Mouse (Mus musculus) hindbrain, embryonic 16.5 days (tissue): Measurements from ENCODE around the gene Olig2. TPM values are rescaled to one million over a fixed set of nuclear protein-coding genes. Genes with fewer than 3 reads are reported as not detected.
A peak's percentile ranks its signal among the peaks of the same experiment; 100 is the strongest.

Source experiments
- ATAC-seq: fragments of 200-750 bp; cut with Nextera tagmentation; 2 replicates; pipeline ENCODE4 v1.8.0; 2017; ENCODE audit warnings: moderate TSS enrichment, moderate library complexity
- H3K27ac ChIP-seq: fragments of 300-500 bp; sonication (generic); 2 replicates; pipeline ENCODE4 v1.5.1; 2014; ENCODE audit warnings: low read depth, mild to moderate bottlenecking, control low read depth, low read length, moderate library complexity
- H3K27me3 ChIP-seq: fragments of 300-500 bp; sonication (generic); replicated peaks from 2 replicates; pipeline ENCODE4 v1.6.1; 2014; ENCODE audit warnings: low read length; ENCODE audit not compliant: control insufficient read depth, insufficient read depth
- H3K36me3 ChIP-seq: fragments of 300-500 bp; sonication (generic); 2 replicates; pipeline ENCODE4 v1.6.1; 2014; ENCODE audit warnings: mild to moderate bottlenecking, low read length, moderate library complexity, mixed read lengths; ENCODE audit not compliant: control insufficient read depth, insufficient read depth
- H3K4me1 ChIP-seq: fragments of 300-500 bp; sonication (generic); 2 replicates; pipeline ENCODE4 v1.6.1; 2014; ENCODE audit warnings: low read depth, low read length; ENCODE audit not compliant: control insufficient read depth, insufficient read depth
- H3K4me2 ChIP-seq: fragments of 300-500 bp; sonication (generic); 2 replicates; pipeline ENCODE4 v1.6.1; 2014; ENCODE audit warnings: mild to moderate bottlenecking, low read length, control low read depth, moderate library complexity
- H3K4me3 ChIP-seq: fragments of 300-500 bp; sonication (generic); 2 replicates; pipeline ENCODE4 v1.5.1; 2014; ENCODE audit warnings: mild to moderate bottlenecking, low read length, control low read depth, moderate library complexity
- H3K9ac ChIP-seq: fragments of 300-500 bp; sonication (generic); 2 replicates; pipeline ENCODE4 v1.6.1; 2014; ENCODE audit warnings: low read depth, mild to moderate bottlenecking, control low read depth, low read length, moderate library complexity
- H3K9me3 ChIP-seq: fragments of 300-500 bp; sonication (generic); 2 replicates; pipeline ENCODE4 v1.6.1; 2014; ENCODE audit warnings: mild to moderate bottlenecking, low read length, moderate library complexity; ENCODE audit not compliant: control insufficient read depth
- WGBS: fragments of 180-500 bp; shearing (Covaris S2); extraction: QIAGEN DNeasy Blood & Tissue Kit; methylation state at CpG from one replicate; pipeline ENCODE4 v1.1.7; 2014; 5-methylcytosine and 5-hydroxymethylcytosine counted together
- polyA plus RNA-seq: library from polyadenylated mRNA; unstranded; fragments of >200 nt; fragmentation: Nextera tagmentation; extraction: Ambion mirVana; gene quantifications from 2 replicates; pipeline ENCODE4 v1.2.1, GENCODE M21; 2015

Olig2 gene
- polyA plus RNA-seq, 1 experiment from 2014 or later, result 6.1 TPM

DNA sequence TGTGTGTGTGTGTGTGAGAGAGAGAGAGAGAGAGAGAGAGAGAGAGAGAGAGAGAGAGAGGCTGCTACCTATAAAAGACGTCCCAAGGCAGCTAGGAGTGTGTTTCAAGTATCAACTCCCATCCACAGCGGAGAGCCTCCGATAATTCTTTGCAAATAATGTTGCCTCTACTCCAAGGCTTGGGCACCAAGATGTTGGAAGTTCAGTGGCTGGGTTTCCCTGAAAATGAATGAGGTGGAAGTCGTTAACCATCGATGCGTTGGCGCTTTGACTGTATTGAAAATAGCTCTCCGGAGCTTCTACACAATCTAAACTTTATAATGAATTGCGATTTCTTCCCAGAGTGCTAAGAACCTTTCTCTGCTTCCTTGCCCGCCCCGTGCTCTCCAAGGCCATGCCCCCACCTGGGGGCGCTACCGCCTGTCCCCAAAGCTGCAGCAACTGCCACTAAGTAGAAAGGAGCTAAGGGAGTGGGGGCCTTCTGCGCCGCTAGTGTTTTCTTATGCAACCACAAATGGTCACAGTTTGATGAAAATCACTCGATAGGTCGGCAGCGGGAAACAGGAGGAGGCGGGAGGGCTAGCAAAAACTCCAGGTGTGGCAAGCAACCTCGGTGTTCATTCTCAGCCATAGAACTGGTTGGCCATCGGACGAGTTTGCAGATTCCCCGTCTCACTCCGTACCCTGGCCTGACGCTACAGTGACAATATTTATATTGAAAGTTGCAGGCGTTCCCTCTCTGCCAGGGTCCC, 600 bp upstream of the Olig2 start:
- WGBS, result 1% methylated on average over 26 of the region's 26 CpGs
- no peaks in the 10 kb centered on the region for H3K36me3 ChIP-seq
- H3K4me2 ChIP-seq, result peak overlapping the region; percentile 45
- peak overlapping the region; percentile 40 for H3K4me3 ChIP-seq
- H3K27ac ChIP-seq, result peak overlapping the region; percentile 34; the same call in 1 of the 2 replicates
- no peaks in the 10 kb centered on the region for H3K9me3 ChIP-seq
- peaks cover 31% of the 10 kb centered on the region for H3K4me1 ChIP-seq
- peak overlapping the region; percentile 38; the same call in 1 of the 2 replicates for H3K9ac ChIP-seq
- peaks cover 66% of the 10 kb centered on the region for H3K27me3 ChIP-seq
- no peak for ATAC-seq

GRCm38 (mm10) chr16:91226038-91226882, 1.0 kb downstream of the Olig2 start:
- Histone ChIP-seq H3K9ac (peak overlapping the region; percentile 47), H3K9me3 (no peaks in the 10 kb centered on the region), H3K27me3 (peaks cover 66% of the 10 kb centered on the region), H3K4me2 (peak overlapping the region; percentile 29), H3K4me3 (peak overlapping the region; percentile 40), H3K4me1 (peaks cover 25% of the 10 kb centered on the region), H3K36me3 (no peaks in the 10 kb centered on the region), H3K27ac (peak overlapping the region; percentile 51; the same call in 1 of the 2 replicates)
- under 1% methylated on average over 60 of the region's 60 CpGs for WGBS
- no peak for ATAC-seq

GRCm38 (mm10) chr16:91226883-91227759, 1.9 kb downstream of the Olig2 start:
- Histone ChIP-seq H3K4me3 (peak overlapping the region; percentile 40), H3K27ac (peak overlapping the region; percentile 48; the same call in 1 of the 2 replicates), H3K4me1 (peaks cover 24% of the 10 kb centered on the region), H3K9ac (peak overlapping the region; percentile 45), H3K9me3 (no peaks in the 10 kb centered on the region), H3K4me2 (peak overlapping the region; percentile 34), H3K27me3 (peaks cover 66% of the 10 kb centered on the region), H3K36me3 (no peaks in the 10 kb centered on the region)
- WGBS, result 1% methylated on average over 57 of the region's 85 CpGs
- no peak for ATAC-seq

DNA sequence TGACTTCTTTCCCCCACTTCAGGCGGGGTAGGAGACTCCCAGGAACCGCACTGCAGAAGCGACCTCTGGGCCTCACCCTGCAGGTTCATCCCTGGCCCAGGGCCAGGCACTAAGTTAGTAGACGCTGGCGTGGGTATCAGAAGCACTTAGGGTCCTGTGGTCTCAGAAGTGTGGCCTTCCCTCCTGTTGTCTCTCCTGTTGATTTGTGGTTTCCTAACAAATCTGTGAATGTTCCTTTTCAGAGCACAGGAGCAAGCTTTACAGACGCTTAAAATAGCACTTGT, 2.4 kb downstream of the Olig2 start:
- WGBS, result 0% methylated on average over 6 of the region's 6 CpGs
- Histone ChIP-seq H3K4me2 (peak overlapping the region; percentile 21; the same call in 1 of the 2 replicates), H3K4me1 (peaks cover 22% of the 10 kb centered on the region), H3K4me3 (peak overlapping the region; percentile 40), H3K27me3 (peaks cover 66% of the 10 kb centered on the region), H3K9me3 (no peaks in the 10 kb centered on the region), H3K9ac (peak overlapping the region; percentile 45), H3K27ac (no peak overlapping the region), H3K36me3 (no peaks in the 10 kb centered on the region)
- ATAC-seq, result no peak

GRCm38 (mm10) chr16:91228238-91229071, 3.2 kb downstream of the Olig2 start:
- Histone ChIP-seq H3K4me1 (peaks cover 18% of the 10 kb centered on the region), H3K9me3 (no peaks in the 10 kb centered on the region), H3K27me3 (peaks cover 66% of the 10 kb centered on the region), H3K4me2 (peak overlapping the region; percentile 29), H3K36me3 (no peaks in the 10 kb centered on the region), H3K4me3 (peak overlapping the region; percentile 40), H3K27ac (no peak overlapping the region; the same call in 1 of the 2 replicates), H3K9ac (peak overlapping the region; percentile 2; the same call in 1 of the 2 replicates)
- 2% methylated on average over 30 of the region's 30 CpGs for WGBS
- ATAC-seq, result no peak

- H3K4me1 ChIP-seq, result peaks cover 17% of the 10 kb centered on the region
- 2% methylated on average over 10 of the region's 10 CpGs for WGBS
- H3K4me2 ChIP-seq, result peak overlapping the region; percentile 29; the same call in 1 of the 2 replicates
Measured at GRCm38 (mm10) chr16:91229072-91229348, 3.8 kb downstream of the Olig2 start.

GRCm38 (mm10) chr16:91229643-91230042, 4.4 kb downstream of the Olig2 start:
- Histone ChIP-seq H3K36me3 (no peaks in the 10 kb centered on the region), H3K9ac (no peak overlapping the region), H3K4me1 (peaks cover 17% of the 10 kb centered on the region), H3K4me2 (peak overlapping the region; percentile 28), H3K4me3 (peak overlapping the region; percentile 3; the same call in 1 of the 2 replicates), H3K27me3 (peaks cover 62% of the 10 kb centered on the region), H3K27ac (no peak overlapping the region), H3K9me3 (no peaks in the 10 kb centered on the region)
- no peak for ATAC-seq
- 15% methylated on average over 8 of the region's 8 CpGs for WGBS

More at GRCm38 (mm10) chr16:91229072-91229348, 3.8 kb downstream of the Olig2 start:
- Histone ChIP-seq H3K27me3 (peaks cover 67% of the 10 kb centered on the region), H3K36me3 (no peaks in the 10 kb centered on the region), H3K9me3 (no peaks in the 10 kb centered on the region), H3K9ac (peak overlapping the region; percentile 2; the same call in 1 of the 2 replicates), H3K4me3 (peak overlapping the region; percentile 40), H3K27ac (no peak overlapping the region; the same call in 1 of the 2 replicates)
- no peak for ATAC-seq

DNA sequence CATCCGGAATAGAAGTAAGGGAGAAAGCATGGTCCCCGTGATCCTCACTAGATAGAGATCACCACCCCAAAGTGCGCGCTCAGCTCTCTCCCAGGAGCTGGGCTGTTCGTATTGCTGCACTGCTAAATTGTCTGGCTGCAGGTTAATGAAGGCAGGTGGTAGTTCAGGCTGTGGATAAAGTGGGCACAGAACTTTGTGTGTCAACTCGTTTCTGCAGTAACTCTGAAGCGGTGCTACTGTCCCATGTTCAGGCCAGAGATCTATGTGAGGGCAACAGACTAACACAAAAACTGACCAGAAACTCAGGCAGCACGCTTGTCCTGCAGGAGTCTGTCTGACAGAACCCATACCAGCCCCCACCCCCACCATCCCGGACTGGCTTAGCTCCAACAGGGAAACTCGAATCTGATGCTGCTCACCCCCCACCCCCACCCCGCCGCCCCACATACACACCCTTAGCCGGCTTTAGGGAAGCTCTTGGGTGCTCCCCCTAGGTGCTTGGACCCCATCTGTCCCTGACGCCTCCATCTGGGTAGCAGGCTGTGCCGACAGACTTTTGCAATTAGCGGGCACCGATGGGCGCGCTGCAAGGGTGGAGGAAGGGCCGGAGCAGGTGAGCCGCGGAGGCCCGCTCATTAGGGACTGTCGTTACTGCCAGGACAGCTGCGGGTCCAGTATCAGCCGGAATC, 6.7 kb downstream of the Olig2 start:
- Histone ChIP-seq H3K9ac (no peak overlapping the region), H3K27ac (no peak overlapping the region), H3K4me2 (peak overlapping the region; percentile 26; the same call in 1 of the 2 replicates), H3K4me3 (no peak overlapping the region), H3K36me3 (no peaks in the 10 kb centered on the region), H3K27me3 (peaks cover 66% of the 10 kb centered on the region), H3K9me3 (no peaks in the 10 kb centered on the region), H3K4me1 (peaks cover 8% of the 10 kb centered on the region)
- ATAC-seq, result peak; percentile 31; the same call in 1 of the 2 replicates
- 4% methylated on average over 22 of the region's 26 CpGs for WGBS
